ENCODE assay signal across 8 mouse cellular contexts in genomic region chr11:4174586-4174985, GRCm38 (mm10). TPM values are rescaled to one million over a fixed set of nuclear protein-coding genes. Genes with fewer than 3 reads are reported as not detected.
DNase-seq lines count a peak whose midpoint lies in the region; ATAC-seq and TF ChIP-seq lines count a peak whose summit lies in the region.

No protein-coding gene starts in this region.

- WGBS in heart, embryonic 10.5 days, result 91% methylated on average over 5 of the region's 5 CpGs
- 88% methylated on average over 5 of the region's 5 CpGs for WGBS in forebrain, embryonic 13.5 days

- DNase-seq in heart, adult 11 months, result peak; percentile 98
- DNase-seq in heart, embryonic 10.5 days (ENCODE audit: low spot score), result no peak
- peak; percentile 39 for DNase-seq in brain, embryonic 14.5 days (ENCODE audit: low read depth)
- peak; percentile 89 for DNase-seq in heart, postnatal 10 days
- peak; percentile 34 to 53 for DNase-seq in left cerebral cortex, postnatal 36 days (ENCODE audit: low spot score in 2 of 2)
- no peak for DNase-seq in spleen, adult 18-20 months
- no peak for DNase-seq in ovary, postnatal 14 days (ENCODE audit: low spot score)

- no peak for TF ChIP-seq CTCF in brain, embryonic 14.5 days (IDR thresholded peaks at IDR 0.05; ENCODE audit: borderline replicate concordance, extremely low read depth, insufficient read depth, insufficient read length)

- no peak for ATAC-seq in forebrain, embryonic 13.5 days

- no peak overlapping the region for H3K9ac ChIP-seq in forebrain, embryonic 13.5 days

- H3K4me2 ChIP-seq in forebrain, embryonic 13.5 days, result no peak overlapping the region

- H3K4me1 ChIP-seq in heart, embryonic 10.5 days, result no peaks in the 10 kb centered on the region; the same call in 1 of the 2 replicates
- H3K4me1 ChIP-seq in forebrain, embryonic 13.5 days, result no peaks in the 10 kb centered on the region

- intact Hi-C loops in heart, postnatal 10 days (cut with DNase I), result no loop called here
- intact Hi-C loops in left cerebral cortex, postnatal 36 days (cut with DNase I), result no loop called here

- no peaks in the 10 kb centered on the region for H3K27me3 ChIP-seq in heart, embryonic 10.5 days (ENCODE audit: insufficient read depth, poor library complexity, severe bottlenecking)
- H3K27me3 ChIP-seq in forebrain, embryonic 13.5 days, result no peaks in the 10 kb centered on the region

- H3K4me3 ChIP-seq in heart, embryonic 10.5 days, result no peak overlapping the region
- no peak overlapping the region for H3K4me3 ChIP-seq in forebrain, embryonic 13.5 days

- TF ChIP-seq POLR2A in brain, embryonic 14.5 days (IDR thresholded peaks at IDR 0.05; ENCODE audit: borderline replicate concordance, extremely low read depth, insufficient read depth, insufficient read length, poor library complexity, severe bottlenecking), result no peak

- no peak overlapping the region for H3K27ac ChIP-seq in heart, embryonic 10.5 days
- H3K27ac ChIP-seq in forebrain, embryonic 13.5 days, result no peak overlapping the region

- peaks cover 100% of the 10 kb centered on the region for H3K36me3 ChIP-seq in heart, embryonic 10.5 days
- peaks cover 100% of the 10 kb centered on the region for H3K36me3 ChIP-seq in forebrain, embryonic 13.5 days (ENCODE audit: poor library complexity, severe bottlenecking)

- no peaks in the 10 kb centered on the region for H3K9me3 ChIP-seq in heart, embryonic 10.5 days
- H3K9me3 ChIP-seq in forebrain, embryonic 13.5 days (replicated peaks), result no peaks in the 10 kb centered on the region

RNA-seq across cellular contexts. Expression of gene Tbc1d10a, which starts 12.0 kb away (rescaled TPM):
- polyA plus RNA-seq in heart, embryonic 10.5 days (2016; fragmentation: Nextera tagmentation; extraction: Ambion mirVana), result 18.7 and 22.0 TPM in 2 replicates
- polyA plus RNA-seq in brain, embryonic 14.5 days (2012; rRNA removed), result 41.6 and 54.6 TPM in 2 replicates
- total RNA-seq in heart, postnatal 10 days (2021), result 10 to 100 TPM; 12.3 to 12.6 TPM
- total RNA-seq in left cerebral cortex, postnatal 36 days (2021), result 10 to 100 TPM; 32.7 to 36.2 TPM
- polyA plus RNA-seq in forebrain, embryonic 13.5 days (2015; fragmentation: Nextera tagmentation; extraction: Ambion mirVana), result 23.4 and 23.7 TPM in 2 replicates

RNA-seq across cellular contexts. Expression of gene Sf3a1, which starts 14.4 kb away (rescaled TPM):
- polyA plus RNA-seq in heart, embryonic 10.5 days (2016; fragmentation: Nextera tagmentation; extraction: Ambion mirVana), result 52.7 and 68.6 TPM in 2 replicates
- 70.4 and 84.0 TPM in 2 replicates for polyA plus RNA-seq in brain, embryonic 14.5 days (2012; rRNA removed)
- total RNA-seq in heart, postnatal 10 days (2021), result 10 to 100 TPM; 45.6 to 54.6 TPM
- 10 to 100 TPM; 61.3 to 65.3 TPM for total RNA-seq in left cerebral cortex, postnatal 36 days (2021)
- 61.2 and 66.8 TPM in 2 replicates for polyA plus RNA-seq in forebrain, embryonic 13.5 days (2015; fragmentation: Nextera tagmentation; extraction: Ambion mirVana)

RNA-seq across cellular contexts. Expression of gene Ccdc157, which starts 14.5 kb away (rescaled TPM):
- 3.8 and 4.2 TPM in 2 replicates for polyA plus RNA-seq in heart, embryonic 10.5 days (2016; fragmentation: Nextera tagmentation; extraction: Ambion mirVana)
- 13.2 and 15.1 TPM in 2 replicates for polyA plus RNA-seq in brain, embryonic 14.5 days (2012; rRNA removed)
- total RNA-seq in heart, postnatal 10 days (2021), result 1 to 10 TPM; 5.8 to 8.0 TPM
- 10 to 100 TPM; 16.0 to 18.1 TPM for total RNA-seq in left cerebral cortex, postnatal 36 days (2021)
- polyA plus RNA-seq in forebrain, embryonic 13.5 days (2015; fragmentation: Nextera tagmentation; extraction: Ambion mirVana), result 5.3 and 7.2 TPM in 2 replicates

RNA-seq across cellular contexts. Expression of gene Rnf215, which starts 39.6 kb away (rescaled TPM):
- polyA plus RNA-seq in heart, embryonic 10.5 days (2016; fragmentation: Nextera tagmentation; extraction: Ambion mirVana), result 16.4 and 17.1 TPM in 2 replicates
- polyA plus RNA-seq in brain, embryonic 14.5 days (2012; rRNA removed), result 60.4 and 66.1 TPM in 2 replicates
- total RNA-seq in heart, postnatal 10 days (2021), result 10 to 100 TPM; 17.3 to 18.9 TPM
- total RNA-seq in left cerebral cortex, postnatal 36 days (2021), result 10 to 100 TPM; 28.8 to 35.9 TPM
- polyA plus RNA-seq in forebrain, embryonic 13.5 days (2015; fragmentation: Nextera tagmentation; extraction: Ambion mirVana), result 37.5 and 41.0 TPM in 2 replicates

RNA-seq across cellular contexts. Expression of gene Castor1, which starts 43.4 kb away (rescaled TPM):
- polyA plus RNA-seq in heart, embryonic 10.5 days (2016; fragmentation: Nextera tagmentation; extraction: Ambion mirVana), result 1.5 and 1.7 TPM in 2 replicates
- polyA plus RNA-seq in brain, embryonic 14.5 days (2012; rRNA removed), result 1.9 and 2.7 TPM in 2 replicates
- total RNA-seq in heart, postnatal 10 days (2021), result 10 to 100 TPM in 1 of 2 experiments, 1 to 10 TPM in 1; 7.9 to 10.4 TPM
- 1 to 10 TPM; 4.3 to 5.3 TPM for total RNA-seq in left cerebral cortex, postnatal 36 days (2021)
- 0.85 and 1.4 TPM in 2 replicates for polyA plus RNA-seq in forebrain, embryonic 13.5 days (2015; fragmentation: Nextera tagmentation; extraction: Ambion mirVana)

Comparison
In these comparisons a context has a peak if more than half of its experiments do, and no peak if none do; other contexts are left out.
1. DNase-seq: peak in heart, adult 11 months (single experiment), brain, embryonic 14.5 days (single experiment), heart, postnatal 10 days (2 of 2) and left cerebral cortex, postnatal 36 days (2 of 2); none in heart, embryonic 10.5 days (single experiment), spleen, adult 18-20 months (0 of 2) and ovary, postnatal 14 days (single experiment).